Mouse (Mus musculus) testis, postnatal 10 days (tissue): ENCODE results near the gene Rcor1.
"Not testable (repeated sequence)": the region's sequence is repeated elsewhere in the genome, so short reads cannot be mapped to it uniquely, and the experiment has no call there.

Experiments used
- DNase-seq: peaks from one replicate; pipeline ENCODE4 v3.0.0; 2021; ENCODE audit warnings: low spot score

Gene Rcor1

GRCm38 (mm10) chr12:111069299-111069698 is 30.1 kb downstream of the Rcor1 start:
- DNase-seq: not testable (repeated sequence)

GRCm38 (mm10) chr12:111071009-111071408 is 31.9 kb downstream of the Rcor1 start:
- no peak for DNase-seq

GRCm38 (mm10) chr12:111071477-111072152 is 32.5 kb downstream of the Rcor1 start:
- no peak for DNase-seq

- DNase-seq: no peak
Observed at GRCm38 (mm10) chr12:111076385-111076965, 37.3 kb downstream of the Rcor1 start.

- no peak for DNase-seq
Observed at GRCm38 (mm10) chr12:111085579-111085978, 46.4 kb downstream of the Rcor1 start.

- DNase-seq: no peak
Observed at GRCm38 (mm10) chr12:111087066-111087465, 47.9 kb downstream of the Rcor1 start.

- DNase-seq: peak; percentile 81
Observed at GRCm38 (mm10) chr12:111088186-111088585, 49.0 kb downstream of the Rcor1 start.

- DNase-seq: no peak
Observed at GRCm38 (mm10) chr12:111088731-111089141, 49.6 kb downstream of the Rcor1 start.

GRCm38 (mm10) chr12:111089145-111089544 is 50.0 kb downstream of the Rcor1 start:
- DNase-seq: no peak

- no peak for DNase-seq
Observed at GRCm38 (mm10) chr12:111090801-111091200, 51.6 kb downstream of the Rcor1 start.

- DNase-seq: no peak
Observed at GRCm38 (mm10) chr12:111091981-111092380, 52.8 kb downstream of the Rcor1 start.

- no peak for DNase-seq
Observed at GRCm38 (mm10) chr12:111094073-111094472, 54.9 kb downstream of the Rcor1 start.

GRCm38 (mm10) chr12:111095086-111095485 is 55.9 kb downstream of the Rcor1 start:
- no peak for DNase-seq

- DNase-seq: no peak
Observed at GRCm38 (mm10) chr12:111096249-111096648, 57.1 kb downstream of the Rcor1 start.

- no peak for DNase-seq
Observed at GRCm38 (mm10) chr12:111097036-111097435, 57.9 kb downstream of the Rcor1 start.

GRCm38 (mm10) chr12:111111176-111111575 is 72.0 kb downstream of the Rcor1 start:
- DNase-seq: no peak

- no peak for DNase-seq
Observed at GRCm38 (mm10) chr12:111114593-111114992, 75.4 kb downstream of the Rcor1 start.

GRCm38 (mm10) chr12:111119506-111120085 is 80.4 kb downstream of the Rcor1 start:
- no peak for DNase-seq

- DNase-seq: no peak
Observed at GRCm38 (mm10) chr12:111120976-111121645, 82.0 kb downstream of the Rcor1 start.

- DNase-seq: no peak
Observed at GRCm38 (mm10) chr12:111122332-111122852, 83.2 kb downstream of the Rcor1 start.

- no peak for DNase-seq
Observed at GRCm38 (mm10) chr12:111124601-111125260, 85.6 kb downstream of the Rcor1 start.

GRCm38 (mm10) chr12:111125666-111126065 is 86.5 kb downstream of the Rcor1 start:
- DNase-seq: no peak
